Mouse (Mus musculus): ENCODE results near the gene Ano1.

Ano1 gene

DNA sequence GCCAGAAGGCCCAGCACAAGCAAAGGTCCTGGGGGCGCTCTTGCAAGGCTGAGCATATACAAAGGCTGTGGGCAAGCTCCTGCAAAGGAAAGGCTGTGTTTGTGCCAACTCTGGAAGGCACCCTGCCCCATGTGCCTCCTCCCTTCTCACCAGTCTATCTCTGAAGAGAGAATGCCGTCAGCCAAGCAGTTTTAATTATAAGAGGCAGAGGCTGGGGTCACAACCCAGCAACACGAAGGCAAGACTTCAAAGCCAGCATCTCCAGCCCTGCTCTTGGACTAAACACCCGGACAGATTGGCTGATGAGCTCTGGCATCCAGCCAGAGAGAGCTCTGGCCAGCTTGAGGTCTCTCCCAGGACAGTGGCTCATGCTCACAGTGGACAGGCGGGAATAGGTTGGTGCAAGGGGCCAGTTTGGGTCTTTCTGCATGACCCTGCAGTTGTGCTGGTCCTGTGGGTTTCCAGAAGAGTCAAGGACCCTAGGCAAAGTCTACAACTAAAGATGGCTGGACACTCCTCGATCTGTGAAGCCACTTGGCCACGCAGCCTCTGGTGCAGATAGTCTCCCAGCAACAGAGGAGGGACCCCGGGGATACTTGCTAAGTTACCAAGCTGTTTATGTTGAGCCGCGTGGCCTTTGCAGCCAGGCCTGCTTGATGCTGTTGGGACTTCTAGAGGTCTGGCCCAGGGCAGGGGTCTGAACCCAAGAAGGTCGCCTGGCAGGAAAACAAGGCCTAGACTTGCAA lies 12.9 kb upstream of the Ano1 start:
- DNase-seq, result peak; percentile 92

- DNase-seq, result no peak
Observed at GRCm38 (mm10) chr7:144764013-144764412, 12.2 kb upstream of the Ano1 start.

DNA sequence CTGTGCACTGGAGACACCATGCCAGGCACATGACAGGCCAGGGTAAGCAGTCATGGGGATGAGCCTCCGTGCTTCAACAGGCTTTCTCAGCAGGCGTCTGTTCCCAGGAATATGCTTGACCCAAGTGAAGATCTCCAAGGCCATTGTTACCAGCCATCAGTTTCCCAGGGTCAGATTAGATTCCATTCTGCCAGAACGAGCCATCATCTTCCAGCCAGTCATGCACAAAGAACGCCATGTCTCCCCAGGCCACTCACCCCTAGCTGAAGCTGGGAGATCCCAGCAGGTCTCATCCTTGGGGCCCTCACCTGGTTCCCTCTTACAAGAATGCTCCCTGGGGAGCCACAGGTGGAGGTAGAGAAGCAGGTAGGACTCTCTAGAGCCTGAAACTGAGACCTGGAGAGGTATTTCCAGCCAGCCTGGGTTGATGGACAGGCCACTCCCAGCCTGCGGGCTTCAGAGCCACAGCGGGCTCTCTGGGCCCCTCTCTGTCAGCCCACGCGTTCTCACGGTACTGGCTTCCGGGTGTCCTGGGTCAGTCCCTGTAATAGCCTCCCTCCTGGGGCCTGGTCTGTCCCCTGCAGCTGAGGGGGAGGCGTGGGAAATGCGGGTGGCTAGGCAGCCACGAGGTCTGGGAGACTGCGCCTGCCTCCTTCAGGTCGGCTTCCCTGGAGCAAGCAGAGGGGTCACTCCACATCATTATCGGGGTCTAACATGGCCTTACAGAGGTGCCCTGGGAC lies 10.9 kb upstream of the Ano1 start:
- peak; percentile 87 for DNase-seq

DNA sequence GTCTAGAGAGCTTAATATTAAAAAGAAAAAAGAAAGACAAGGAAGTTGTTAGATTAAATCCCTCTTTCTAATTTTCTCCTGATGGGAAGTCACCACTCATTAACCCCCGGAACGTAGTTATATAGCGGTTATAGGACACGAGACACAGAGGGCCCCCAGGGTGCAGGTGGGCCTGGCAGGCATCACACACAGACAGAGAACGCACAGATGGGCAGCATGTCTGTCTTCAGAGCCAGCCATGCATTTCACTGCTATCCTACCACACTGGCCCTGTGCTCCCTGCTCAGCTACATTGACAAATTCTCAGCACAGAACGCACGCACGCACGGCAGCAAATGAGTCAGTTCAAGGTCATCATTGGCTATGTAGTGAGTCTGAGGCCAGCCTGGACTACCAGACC lies 8.5 kb upstream of the Ano1 start:
- no peak for DNase-seq

GRCm38 (mm10) chr7:144759455-144759854 lies 7.7 kb upstream of the Ano1 start:
- no peak for DNase-seq

- DNase-seq, result no peak
Observed at GRCm38 (mm10) chr7:144755511-144756378, 4.0 kb upstream of the Ano1 start.

DNA sequence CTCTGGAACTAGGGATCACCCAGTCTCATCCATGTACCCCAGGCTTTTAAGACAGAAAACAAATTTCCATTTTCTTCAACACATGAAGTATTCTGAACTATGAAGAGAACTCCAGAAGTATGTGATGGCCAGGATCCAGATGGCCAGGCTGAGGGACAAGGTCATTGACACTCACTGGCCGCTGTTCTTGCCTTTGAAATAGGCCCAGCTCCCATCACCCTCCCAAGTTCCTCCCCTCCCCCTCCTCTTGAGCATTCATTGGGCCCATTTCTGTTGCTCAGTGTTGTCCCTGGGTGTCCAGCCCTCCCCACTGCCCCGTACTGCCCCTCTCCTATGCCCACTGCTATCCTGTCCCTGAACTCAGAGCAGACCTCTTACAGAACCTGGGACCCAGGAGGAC lies 2.9 kb upstream of the Ano1 start:
- no peak for DNase-seq

GRCm38 (mm10) chr7:144753657-144754031 lies 1.9 kb upstream of the Ano1 start:
- no peak for DNase-seq

- no peak for DNase-seq
Observed at GRCm38 (mm10) chr7:144752919-144753656, 1.3 kb upstream of the Ano1 start.

- no peak for DNase-seq
Observed at GRCm38 (mm10) chr7:144747756-144748155, 4.0 kb downstream of the Ano1 start.

GRCm38 (mm10) chr7:144746466-144746865 lies 5.3 kb downstream of the Ano1 start:
- DNase-seq, result no peak

- DNase-seq, result no peak
Observed at GRCm38 (mm10) chr7:144743874-144744273, 7.9 kb downstream of the Ano1 start.

- no peak for DNase-seq
Observed at GRCm38 (mm10) chr7:144740643-144741042, 11.1 kb downstream of the Ano1 start.

DNA sequence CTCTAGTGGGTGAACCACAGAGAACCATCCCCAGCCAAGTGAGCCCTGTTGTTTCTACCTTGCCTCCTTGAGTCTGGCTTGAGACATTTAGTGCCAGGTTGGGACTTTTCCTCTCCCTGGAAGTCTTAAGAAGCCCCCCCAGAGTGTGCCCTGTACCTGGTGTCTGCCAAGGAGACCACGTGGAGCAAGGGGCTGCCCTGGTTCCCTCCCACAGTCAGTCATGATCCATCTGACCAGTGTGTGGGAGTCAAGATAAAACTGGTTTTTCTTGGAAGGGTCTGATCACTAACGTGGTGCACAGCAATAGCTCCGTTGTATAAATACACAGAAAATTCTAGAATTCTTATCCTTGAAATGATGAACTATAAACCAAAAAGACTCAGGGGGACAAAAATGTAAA lies 12.0 kb downstream of the Ano1 start:
- DNase-seq, result no peak

GRCm38 (mm10) chr7:144738357-144738798 lies 13.4 kb downstream of the Ano1 start:
- peak; percentile 66 for DNase-seq

DNA sequence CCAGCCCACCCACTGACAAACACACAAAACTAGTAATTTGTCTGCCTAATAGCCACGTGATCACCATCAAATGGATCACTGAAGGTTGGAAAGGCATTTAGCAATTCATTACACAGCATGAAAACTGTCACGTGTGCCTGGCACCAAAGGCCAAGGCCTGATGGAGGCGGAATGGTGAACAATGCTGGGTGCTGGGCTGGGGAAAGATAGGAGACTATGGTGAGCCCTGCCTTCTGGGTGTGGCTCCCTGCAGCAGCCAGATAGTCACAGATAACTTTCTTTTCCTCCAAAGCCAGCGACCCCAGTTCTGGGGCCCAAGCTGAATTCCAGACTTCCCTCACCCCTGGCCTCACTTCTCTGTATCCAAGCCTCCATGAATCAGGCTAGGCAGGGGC lies 19.9 kb downstream of the Ano1 start:
- no peak for DNase-seq

DNA sequence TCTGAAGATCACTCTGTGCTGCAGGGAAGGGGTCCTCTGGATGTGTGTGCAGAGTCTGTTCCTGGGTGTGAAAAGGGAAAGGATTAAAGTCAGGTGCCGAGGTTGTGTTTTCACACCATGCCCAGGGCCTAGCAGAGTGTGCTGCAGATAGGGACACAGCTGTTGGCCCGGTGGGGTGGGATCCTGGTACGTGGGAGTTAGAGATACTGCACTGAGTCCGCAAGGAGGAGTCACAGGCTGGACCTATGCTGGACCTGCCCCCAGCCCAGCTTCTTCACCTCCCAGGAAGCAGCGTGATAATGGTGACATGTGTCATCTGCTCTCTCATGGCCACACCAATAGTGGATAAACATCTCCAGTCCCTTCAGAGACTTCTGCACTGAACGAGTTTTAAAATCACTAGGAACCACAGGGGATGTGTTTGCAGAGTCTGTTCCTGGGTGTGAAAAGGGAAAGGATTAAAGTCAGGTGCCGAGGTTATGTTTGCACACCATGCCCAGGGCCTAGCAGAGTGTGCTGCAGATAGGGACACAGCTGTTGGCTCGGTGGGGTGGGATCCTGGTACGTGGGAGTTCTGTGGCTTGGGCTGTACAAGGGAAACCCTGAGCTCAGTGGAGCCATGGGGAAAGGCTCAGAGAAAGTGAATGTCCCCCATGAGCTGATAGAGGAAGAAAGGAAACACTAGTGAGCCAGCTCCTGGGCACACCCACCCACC lies 20.4 kb downstream of the Ano1 start:
- no peak for DNase-seq

GRCm38 (mm10) chr7:144724283-144724682 lies 27.5 kb downstream of the Ano1 start:
- DNase-seq, result no peak

GRCm38 (mm10) chr7:144719956-144720355 lies 31.8 kb downstream of the Ano1 start:
- no peak for DNase-seq

- no peak for DNase-seq
Observed at GRCm38 (mm10) chr7:144717736-144718135, 34.0 kb downstream of the Ano1 start.

GRCm38 (mm10) chr7:144697870-144698269 lies 53.9 kb downstream of the Ano1 start:
- no peak for DNase-seq
